Mouse (Mus musculus) hindbrain, embryonic 16.5 days (tissue): ENCODE results near the gene Tsc22d2. TPM values are rescaled to one million over a fixed set of nuclear protein-coding genes. Genes with fewer than 3 reads are reported as not detected.
A peak's percentile ranks its signal among the peaks of the same experiment; 100 is the strongest.

Experiments
- ATAC-seq: fragments of 200-750 bp; cut with Nextera tagmentation; 2 replicates; pipeline ENCODE4 v1.8.0; 2017; ENCODE audit warnings: moderate TSS enrichment, moderate library complexity
- H3K27ac ChIP-seq: fragments of 300-500 bp; sonication (generic); 2 replicates; pipeline ENCODE4 v1.5.1; 2014; ENCODE audit warnings: low read depth, mild to moderate bottlenecking, control low read depth, low read length, moderate library complexity
- H3K27me3 ChIP-seq: fragments of 300-500 bp; sonication (generic); replicated peaks from 2 replicates; pipeline ENCODE4 v1.6.1; 2014; ENCODE audit warnings: low read length; ENCODE audit not compliant: control insufficient read depth, insufficient read depth
- H3K36me3 ChIP-seq: fragments of 300-500 bp; sonication (generic); 2 replicates; pipeline ENCODE4 v1.6.1; 2014; ENCODE audit warnings: mild to moderate bottlenecking, low read length, moderate library complexity, mixed read lengths; ENCODE audit not compliant: control insufficient read depth, insufficient read depth
- H3K4me1 ChIP-seq: fragments of 300-500 bp; sonication (generic); 2 replicates; pipeline ENCODE4 v1.6.1; 2014; ENCODE audit warnings: low read depth, low read length; ENCODE audit not compliant: control insufficient read depth, insufficient read depth
- H3K4me2 ChIP-seq: fragments of 300-500 bp; sonication (generic); 2 replicates; pipeline ENCODE4 v1.6.1; 2014; ENCODE audit warnings: mild to moderate bottlenecking, low read length, control low read depth, moderate library complexity
- H3K4me3 ChIP-seq: fragments of 300-500 bp; sonication (generic); 2 replicates; pipeline ENCODE4 v1.5.1; 2014; ENCODE audit warnings: mild to moderate bottlenecking, low read length, control low read depth, moderate library complexity
- H3K9ac ChIP-seq: fragments of 300-500 bp; sonication (generic); 2 replicates; pipeline ENCODE4 v1.6.1; 2014; ENCODE audit warnings: low read depth, mild to moderate bottlenecking, control low read depth, low read length, moderate library complexity
- H3K9me3 ChIP-seq: fragments of 300-500 bp; sonication (generic); 2 replicates; pipeline ENCODE4 v1.6.1; 2014; ENCODE audit warnings: mild to moderate bottlenecking, low read length, moderate library complexity; ENCODE audit not compliant: control insufficient read depth
- WGBS: fragments of 180-500 bp; shearing (Covaris S2); extraction: QIAGEN DNeasy Blood & Tissue Kit; methylation state at CpG from one replicate; pipeline ENCODE4 v1.1.7; 2014; 5-methylcytosine and 5-hydroxymethylcytosine counted together
- polyA plus RNA-seq: library from polyadenylated mRNA; unstranded; fragments of >200 nt; fragmentation: Nextera tagmentation; extraction: Ambion mirVana; gene quantifications from 2 replicates; pipeline ENCODE4 v1.2.1, GENCODE M21; 2015

Gene Tsc22d2
- polyA plus RNA-seq: 5.7 and 6.9 TPM in 2 replicates

DNA sequence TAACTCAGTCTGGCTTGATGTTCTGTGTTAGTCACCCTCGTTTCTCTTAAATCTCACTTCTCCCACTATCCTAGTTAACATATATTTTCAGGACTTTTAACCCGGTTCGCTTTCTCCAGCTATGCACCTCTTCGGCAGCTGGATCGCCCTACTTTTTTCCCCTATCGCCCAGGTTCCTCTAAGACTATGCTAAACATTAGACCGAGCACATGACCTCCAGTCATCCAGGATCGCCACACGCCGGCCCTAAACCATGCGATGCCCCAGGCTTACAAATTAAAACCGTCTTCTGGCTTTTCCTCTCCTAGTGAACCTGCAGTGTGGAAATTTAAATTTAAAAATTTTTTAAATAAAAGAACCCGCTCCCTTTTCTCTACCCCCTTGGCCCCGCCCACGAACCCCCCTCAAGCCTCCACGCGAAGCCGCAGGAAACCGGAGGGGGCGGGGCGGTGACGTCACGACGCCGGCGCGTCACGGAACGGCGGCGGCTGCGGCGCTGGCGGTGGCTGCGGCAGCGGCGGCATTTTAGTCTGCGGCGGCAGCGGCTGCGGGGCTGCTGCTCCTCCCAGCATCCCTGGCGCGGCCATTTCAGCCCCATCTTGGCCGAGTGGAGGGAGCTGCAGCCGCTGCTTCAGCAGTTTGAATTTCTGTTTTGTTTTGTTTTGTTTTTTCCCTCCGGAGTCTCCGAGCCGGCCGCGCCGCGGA, at the start of gene Tsc22d2:
Gene Tsc22d2 (plus strand): TSS at position 482 of the 705 bp plus-strand sequence.
- Histone ChIP-seq H3K9me3 (no peaks in the 10 kb centered on the region), H3K4me2 (peak within 1 kb of the TSS; percentile 95), H3K27me3 (no peaks in the 10 kb centered on the region), H3K4me3 (peak within 1 kb of the TSS; percentile 100), H3K27ac (peak within 1 kb of the TSS; percentile 99), H3K9ac (peak within 1 kb of the TSS; percentile 99), H3K36me3 (no peaks in the 10 kb centered on the region), H3K4me1 (peaks cover 8% of the 10 kb centered on the region)
- under 1% methylated on average over 52 of the region's 52 CpGs for WGBS
- ATAC-seq: peak; percentile 85

DNA sequence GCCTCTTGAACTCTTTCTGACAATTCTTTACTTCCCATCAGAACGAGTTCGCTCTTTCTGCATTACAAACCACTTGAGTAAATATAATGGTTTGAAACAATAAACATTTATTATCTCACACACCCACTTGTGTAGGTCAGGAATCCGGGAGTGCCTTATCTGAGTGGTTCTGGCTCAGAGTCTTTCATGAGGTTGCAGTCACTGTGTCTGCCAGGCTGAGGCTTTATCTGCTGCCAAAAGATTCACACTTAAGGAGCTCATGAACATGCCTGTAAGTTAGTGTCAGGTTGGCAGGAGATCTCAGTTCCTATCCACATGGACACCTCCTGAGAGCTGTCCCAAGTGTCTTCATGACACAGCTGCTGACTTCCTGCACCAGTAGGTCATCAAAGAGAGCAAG, 47.8 kb upstream of the Tsc22d2 start:
- no peaks in the 10 kb centered on the region for H3K9me3 ChIP-seq
- 82% methylated on average over 3 of the region's 3 CpGs for WGBS
- H3K36me3 ChIP-seq: no peaks in the 10 kb centered on the region
- H3K4me3 ChIP-seq: no peak overlapping the region
- H3K27me3 ChIP-seq: no peaks in the 10 kb centered on the region
- H3K9ac ChIP-seq: no peak overlapping the region
- no peak for ATAC-seq
- H3K4me2 ChIP-seq: no peak overlapping the region
- no peak overlapping the region for H3K27ac ChIP-seq
- H3K4me1 ChIP-seq: peaks cover 3% of the 10 kb centered on the region; the same call in 1 of the 2 replicates

- 83% methylated on average over 2 of the region's 2 CpGs for WGBS
- ATAC-seq: no peak
Measured at GRCm38 (mm10) chr3:58370811-58371210, 43.7 kb upstream of the Tsc22d2 start.

GRCm38 (mm10) chr3:58372066-58372904, 42.2 kb upstream of the Tsc22d2 start:
- peak; percentile 95 for ATAC-seq
- WGBS: 7% methylated on average over 9 of the region's 9 CpGs
- Histone ChIP-seq H3K27me3 (no peaks in the 10 kb centered on the region), H3K4me2 (peak overlapping the region; percentile 39), H3K4me1 (peaks cover 11% of the 10 kb centered on the region), H3K9me3 (no peaks in the 10 kb centered on the region), H3K27ac (no peak overlapping the region), H3K36me3 (no peaks in the 10 kb centered on the region), H3K9ac (peak overlapping the region; percentile 3; the same call in 1 of the 2 replicates), H3K4me3 (peak overlapping the region; percentile 18; the same call in 1 of the 2 replicates)

More at GRCm38 (mm10) chr3:58370811-58371210, 43.7 kb upstream of the Tsc22d2 start:
- Histone ChIP-seq H3K9me3 (no peaks in the 10 kb centered on the region), H3K36me3 (no peaks in the 10 kb centered on the region), H3K4me3 (no peak overlapping the region), H3K4me2 (no peak overlapping the region), H3K9ac (no peak overlapping the region), H3K27ac (no peak overlapping the region), H3K27me3 (no peaks in the 10 kb centered on the region), H3K4me1 (peaks cover 11% of the 10 kb centered on the region)

- peak overlapping the region; percentile 18; the same call in 1 of the 2 replicates for H3K4me3 ChIP-seq
- H3K9ac ChIP-seq: peak overlapping the region; percentile 3; the same call in 1 of the 2 replicates
- H3K4me2 ChIP-seq: peak overlapping the region; percentile 39
- H3K27ac ChIP-seq: no peak overlapping the region
- no peaks in the 10 kb centered on the region for H3K36me3 ChIP-seq
- ATAC-seq: 0 out of 2 replicates have a peak, but pooled peaks have one; percentile 34
- H3K9me3 ChIP-seq: no peaks in the 10 kb centered on the region
- no peaks in the 10 kb centered on the region for H3K27me3 ChIP-seq
- H3K4me1 ChIP-seq: peaks cover 11% of the 10 kb centered on the region
- WGBS: 4% methylated on average over 5 of the region's 5 CpGs
Measured at GRCm38 (mm10) chr3:58372905-58373208, 41.7 kb upstream of the Tsc22d2 start.

- ATAC-seq: no peak
- 93% methylated on average over 5 of the region's 5 CpGs for WGBS
- Histone ChIP-seq H3K4me2 (no peak overlapping the region), H3K4me3 (no peak overlapping the region), H3K4me1 (peaks cover 11% of the 10 kb centered on the region), H3K27me3 (no peaks in the 10 kb centered on the region), H3K9ac (no peak overlapping the region), H3K27ac (no peak overlapping the region), H3K36me3 (no peaks in the 10 kb centered on the region), H3K9me3 (no peaks in the 10 kb centered on the region)
Measured at GRCm38 (mm10) chr3:58374281-58374680, 40.2 kb upstream of the Tsc22d2 start.

DNA sequence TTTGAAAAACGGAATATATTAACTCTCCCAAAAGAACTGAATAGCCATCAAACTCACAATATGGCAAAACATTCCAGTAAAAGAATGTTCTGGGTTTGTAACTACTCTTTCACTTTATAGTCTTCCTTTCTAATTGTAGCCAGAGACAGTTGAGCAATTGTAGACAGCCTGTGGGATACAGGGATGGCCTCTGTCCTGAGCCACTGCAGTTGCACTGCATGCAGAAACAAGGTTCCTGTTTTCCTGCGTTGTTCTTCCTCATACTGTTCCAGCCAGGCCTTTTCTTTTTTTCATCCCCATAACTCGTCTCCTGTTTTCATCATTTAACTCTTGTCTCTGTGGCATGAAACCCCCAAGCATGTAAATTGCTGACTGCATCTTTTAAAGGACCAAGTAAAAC, 37.8 kb upstream of the Tsc22d2 start:
- WGBS: 70% methylated on average over 3 of the region's 3 CpGs

GRCm38 (mm10) chr3:58377589-58378134, 36.9 kb upstream of the Tsc22d2 start:
- Histone ChIP-seq H3K4me3 (no peak overlapping the region), H3K27ac (no peak overlapping the region), H3K4me1 (peaks cover 2% of the 10 kb centered on the region; the same call in 1 of the 2 replicates), H3K9ac (no peak overlapping the region), H3K9me3 (no peaks in the 10 kb centered on the region), H3K27me3 (no peaks in the 10 kb centered on the region), H3K4me2 (no peak overlapping the region), H3K36me3 (no peaks in the 10 kb centered on the region)
- ATAC-seq: no peak
- 38% methylated on average over 5 of the region's 5 CpGs for WGBS

More for the DNA sequence above, 37.8 kb upstream of the Tsc22d2 start:
- no peak overlapping the region for H3K4me2 ChIP-seq
- H3K27ac ChIP-seq: no peak overlapping the region
- no peaks in the 10 kb centered on the region for H3K27me3 ChIP-seq
- H3K4me1 ChIP-seq: peaks cover 8% of the 10 kb centered on the region
- H3K9ac ChIP-seq: no peak overlapping the region
- no peaks in the 10 kb centered on the region for H3K36me3 ChIP-seq
- H3K4me3 ChIP-seq: no peak overlapping the region
- no peak for ATAC-seq
- no peaks in the 10 kb centered on the region for H3K9me3 ChIP-seq

- 90% methylated on average over 1 of the region's 1 CpGs for WGBS
- Histone ChIP-seq H3K4me3 (no peak overlapping the region), H3K27me3 (no peaks in the 10 kb centered on the region), H3K4me2 (no peak overlapping the region), H3K9ac (no peak overlapping the region), H3K27ac (no peak overlapping the region), H3K36me3 (no peaks in the 10 kb centered on the region), H3K9me3 (no peaks in the 10 kb centered on the region), H3K4me1 (no peaks in the 10 kb centered on the region)
- no peak for ATAC-seq
Measured at GRCm38 (mm10) chr3:58382676-58383075, 31.8 kb upstream of the Tsc22d2 start.
